Mouse (Mus musculus) layer of hippocampus, adult 2 months (tissue): ENCODE results near the gene Gm20918. TPM values are rescaled to one million over a fixed set of nuclear protein-coding genes. Genes with fewer than 3 reads are reported as not detected.
"Not testable (repeated sequence)": the region's sequence is repeated elsewhere in the genome, so short reads cannot be mapped to it uniquely, and the experiment has no call there.

Source experiments
- DNase-seq, 2 experiments: peaks; one replicate each; pipeline ENCODE4 v3.0.0; 2022; ENCODE audit warnings: low spot score in 2 of 2
- H3K27ac ChIP-seq: fragments of 200-600 bp; 2 replicates; pipeline ENCODE4 v1.8.1; 2022
- H3K4me3 ChIP-seq: fragments of 200-600 bp; 2 replicates; pipeline ENCODE4 v1.8.1; 2022; ENCODE audit warnings: mild to moderate bottlenecking
- long read RNA-seq, 2 experiments: library from polyadenylated mRNA; stranded (forward); transcript quantifications; one replicate each; pipeline ENCODE4 v2.0.0; 2021; ENCODE audit warnings: borderline mapping rate in 2 of 2
- total RNA-seq, 2 experiments: library from RNA; stranded (reverse); gene quantifications; 2 replicates each; pipeline ENCODE4 v1.2.3; 2021

Gm20918 gene
- not detected for total RNA-seq
- long read RNA-seq, experiment 1 = 0 reads
- long read RNA-seq, experiment 2 = 0 reads

- not testable (repeated sequence) for H3K4me3 ChIP-seq, DNase-seq, H3K27ac ChIP-seq
These were observed at the start of gene Gm20918 for GRCm38 (mm10) chrY:5043637-5044036. Gene Gm20918, plus strand, starts transcription at chrY:5043937.

Other genes starting within 250 kb of the Gm20918 start
- not detected for gene Gm21820, start 205.5 kb downstream of the Gm20918 start, total RNA-seq